Mouse (Mus musculus) brain, embryonic 14.5 days (tissue): ENCODE measurements around the gene Chst15.

Experiments used
- CTCF ChIP-seq: fragments of 200-500 bp; IDR thresholded peaks from 2 replicates; pipeline ENCODE4 v1.5.1; 2012; ENCODE audit warnings: inconsistent platforms, mild to moderate bottlenecking, moderate library complexity, borderline replicate concordance; ENCODE audit not compliant: insufficient read depth, insufficient read length; ENCODE audit errors: extremely low read depth
- POLR2A ChIP-seq: fragments of 200-500 bp; IDR thresholded peaks from 2 replicates; pipeline ENCODE4 v1.6.1; 2012; ENCODE audit warnings: mild to moderate bottlenecking, inconsistent platforms, borderline replicate concordance; ENCODE audit not compliant: poor library complexity, insufficient read depth, insufficient read length, severe bottlenecking; ENCODE audit errors: extremely low read depth

GRCm38 (mm10) chr7:132247567-132247966 is 69.5 kb downstream of the Chst15 start:
- TF ChIP-seq CTCF (no peak), POLR2A (no peak)
